Mouse (Mus musculus) cerebellum, adult 2 months (tissue): Measurements from ENCODE around the gene Gbf1.

ENCODE experiments used
- CTCF ChIP-seq: fragments of 200-500 bp; IDR thresholded peaks from 2 replicates; pipeline ENCODE4 v1.5.1; 2011; ENCODE audit warnings: low read depth, mild to moderate bottlenecking, control low read depth, low read length, moderate library complexity, borderline replicate concordance; ENCODE audit not compliant: insufficient read depth
- POLR2A ChIP-seq: fragments of 200-500 bp; IDR thresholded peaks from 2 replicates; pipeline ENCODE4 v1.6.1; 2011; ENCODE audit warnings: low read length, control low read depth, borderline replicate concordance; ENCODE audit not compliant: insufficient read depth

- TF ChIP-seq POLR2A (no peak), CTCF (no peak)
Observed at GRCm38 (mm10) chr19:46322996-46323572, 170.8 kb downstream of the Gbf1 start.
